Mouse (Mus musculus): ENCODE results near the gene Scap. TPM values are rescaled to one million over a fixed set of nuclear protein-coding genes. Genes with fewer than 3 reads are reported as not detected.

The Scap gene
- total and polyA plus RNA-seq, 3 experiments = 11.5 to 140 (median 23.6) TPM

DNA sequence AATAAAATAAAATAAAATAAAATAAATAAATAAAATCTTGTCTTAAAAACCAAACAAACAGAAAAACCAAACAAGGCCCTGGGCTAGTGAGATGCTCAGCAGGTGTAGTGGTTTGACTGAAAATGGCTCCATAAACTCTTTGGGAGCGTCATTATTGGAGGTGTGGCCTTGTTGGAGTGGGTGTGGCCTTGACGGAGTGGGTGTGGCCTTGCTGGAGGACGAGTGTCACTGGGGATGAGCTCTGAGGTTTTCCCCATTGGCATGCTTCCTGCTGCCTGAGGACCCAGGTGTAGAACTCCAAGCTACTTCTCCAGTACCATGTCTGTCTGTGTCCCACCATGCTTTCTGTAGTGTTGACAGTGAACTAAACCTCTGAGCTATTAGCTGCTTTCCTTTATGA is 38.3 kb upstream of the Scap start:
- Histone ChIP-seq H3K4me1 (ENCODE audit: insufficient read depth, low read depth, low read length) (peaks cover 3% of the 10 kb centered on the region), H3K36me3 (replicated peaks) (no peaks in the 10 kb centered on the region), H3K9me3 (replicated peaks) (no peaks in the 10 kb centered on the region), H3K4me3 (ENCODE audit: low read depth, low read length) (no peak overlapping the region), H3K27me3 (ENCODE audit: insufficient read depth, low read length) (peaks cover 13% of the 10 kb centered on the region; the same call in 1 of the 2 replicates)
- DNase-seq (ENCODE audit: low spot score) (no peak), ATAC-seq (ENCODE audit: extremely low read depth, insufficient number of reproducible peaks, low FRiP score, poor library complexity, severe bottlenecking) (no peak)
- no peak for TF ChIP-seq GATA1 (IDR thresholded peaks at IDR 0.05; ENCODE audit: borderline replicate concordance, low read length)
- no peak for TF ChIP-seq GATA2 (IDR thresholded peaks at IDR 0.05; ENCODE audit: borderline replicate concordance, low read depth, low read length)
- TF ChIP-seq POLR2AphosphoS5 (IDR thresholded peaks at IDR 0.05; ENCODE audit: insufficient replicate concordance, low read depth, low read length) = no peak
- no peak for TF ChIP-seq TAL1 (conservative IDR thresholded peaks at IDR 0.05; ENCODE audit: low read depth, low read length)

- Histone ChIP-seq H3K27me3 (ENCODE audit: insufficient read depth, low read length) (peaks cover 13% of the 10 kb centered on the region; the same call in 1 of the 2 replicates), H3K4me3 (ENCODE audit: low read depth, low read length) (no peak overlapping the region), H3K36me3 (replicated peaks) (no peaks in the 10 kb centered on the region), H3K4me1 (ENCODE audit: insufficient read depth, low read depth, low read length) (peaks cover 3% of the 10 kb centered on the region), H3K9me3 (replicated peaks) (peaks cover 13% of the 10 kb centered on the region)
- no peak for ATAC-seq (ENCODE audit: extremely low read depth, insufficient number of reproducible peaks, low FRiP score, poor library complexity, severe bottlenecking)
- no peak for TF ChIP-seq GATA2 (IDR thresholded peaks at IDR 0.05; ENCODE audit: borderline replicate concordance, low read depth, low read length)
- no peak for TF ChIP-seq TAL1 (conservative IDR thresholded peaks at IDR 0.05; ENCODE audit: low read depth, low read length)
- peak; percentile 90 for TF ChIP-seq CTCF (IDR thresholded peaks at IDR 0.05; ENCODE audit: low read depth, low read length)
- DNase-seq (ENCODE audit: low spot score) = peak; percentile 61
Measured at GRCm38 (mm10) chr9:110296867-110297627, 36.0 kb upstream of the Scap start.

DNA sequence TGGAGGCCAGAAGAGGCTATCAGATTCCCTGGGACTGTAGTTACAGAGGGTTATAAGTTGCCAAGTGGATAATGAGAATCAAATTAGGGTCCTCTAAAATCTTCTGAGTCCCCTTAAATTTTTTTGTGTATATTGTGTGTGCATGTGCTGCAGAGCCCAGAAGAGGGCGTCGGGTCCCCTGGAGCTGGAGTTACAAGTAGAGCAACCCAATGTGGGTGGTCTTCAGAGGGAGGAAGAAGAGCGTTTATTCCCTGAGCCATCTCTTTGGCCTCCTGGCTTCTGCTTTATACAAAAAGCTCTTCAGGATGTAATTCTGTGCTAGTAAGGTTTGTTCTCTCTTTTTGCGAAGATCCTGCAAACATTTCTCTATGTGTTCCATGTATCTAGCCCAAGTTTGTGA is 28.6 kb upstream of the Scap start:
- Histone ChIP-seq H3K4me3 (ENCODE audit: low read depth, low read length) (peak overlapping the region; percentile 76), H3K4me1 (ENCODE audit: insufficient read depth, low read depth, low read length) (peaks cover 32% of the 10 kb centered on the region), H3K27me3 (ENCODE audit: insufficient read depth, low read length) (0 out of 2 replicates have a peak, but pooled peaks cover under 1% of the 10 kb centered on the region), H3K36me3 (replicated peaks) (peaks cover 27% of the 10 kb centered on the region), H3K9me3 (replicated peaks) (peaks cover 16% of the 10 kb centered on the region)
- no peak for ATAC-seq (ENCODE audit: extremely low read depth, insufficient number of reproducible peaks, low FRiP score, poor library complexity, severe bottlenecking)
- TF ChIP-seq CTCF (IDR thresholded peaks at IDR 0.05; ENCODE audit: low read depth, low read length) (no peak), TAL1 (conservative IDR thresholded peaks at IDR 0.05; ENCODE audit: low read depth, low read length) (no peak), GATA1 (IDR thresholded peaks at IDR 0.05; ENCODE audit: borderline replicate concordance, low read length) (no peak), POLR2AphosphoS5 (IDR thresholded peaks at IDR 0.05; ENCODE audit: insufficient replicate concordance, low read depth, low read length) (no peak), GATA2 (IDR thresholded peaks at IDR 0.05; ENCODE audit: borderline replicate concordance, low read depth, low read length) (no peak)
- DNase-seq (ENCODE audit: low spot score) = no peak

DNA sequence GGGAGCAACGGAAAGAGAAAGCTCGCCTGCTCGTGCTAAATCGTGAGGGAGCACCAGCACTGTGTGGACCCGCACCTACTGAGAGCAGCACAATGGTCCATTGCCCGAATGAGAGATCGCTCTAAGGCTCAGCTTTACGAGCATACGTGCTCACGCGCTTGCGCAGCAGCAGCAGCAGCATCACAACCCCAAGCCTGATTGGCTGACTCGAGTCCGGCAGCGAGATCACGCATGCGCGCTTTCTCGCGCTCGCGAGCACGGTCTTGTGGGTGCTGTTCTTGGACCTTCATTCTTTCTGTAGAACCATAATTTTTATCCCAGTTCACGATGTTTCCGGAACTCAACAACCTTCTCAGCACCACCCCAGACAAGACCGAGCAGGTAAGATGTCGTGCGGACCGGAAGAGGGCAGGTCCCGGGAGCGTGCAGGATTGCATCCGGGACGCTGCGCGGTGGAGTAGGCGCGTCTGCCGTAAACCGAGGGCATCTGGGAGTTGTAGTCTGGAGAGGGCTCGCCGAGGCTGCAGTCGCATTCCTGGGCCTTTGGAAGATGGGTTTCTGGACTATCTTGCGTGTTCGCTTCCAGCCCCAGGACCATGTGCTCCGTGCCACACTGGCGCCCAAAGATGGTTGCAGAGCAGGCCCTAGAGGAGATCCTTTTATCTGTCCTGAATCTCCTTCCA is 28.0 kb upstream of the Scap start, which contains the start of gene Elp6:
Gene Elp6 (plus strand): TSS at position 205 of the 683 bp plus-strand sequence.
- Histone ChIP-seq H3K4me3 (ENCODE audit: low read depth, low read length) (peak within 1 kb of the TSS; percentile 76), H3K9me3 (replicated peaks) (peaks cover 16% of the 10 kb centered on the region), H3K4me1 (ENCODE audit: insufficient read depth, low read depth, low read length) (peaks cover 32% of the 10 kb centered on the region), H3K27me3 (ENCODE audit: insufficient read depth, low read length) (no peaks in the 10 kb centered on the region), H3K36me3 (replicated peaks) (peaks cover 32% of the 10 kb centered on the region)
- no peak for TF ChIP-seq GATA2 (IDR thresholded peaks at IDR 0.05; ENCODE audit: borderline replicate concordance, low read depth, low read length)
- no peak for TF ChIP-seq TAL1 (conservative IDR thresholded peaks at IDR 0.05; ENCODE audit: low read depth, low read length)
- no peak for TF ChIP-seq POLR2AphosphoS5 (IDR thresholded peaks at IDR 0.05; ENCODE audit: insufficient replicate concordance, low read depth, low read length)
- TF ChIP-seq GATA1 (IDR thresholded peaks at IDR 0.05; ENCODE audit: borderline replicate concordance, low read length) = no peak
- no peak for TF ChIP-seq CTCF (IDR thresholded peaks at IDR 0.05; ENCODE audit: low read depth, low read length)
- DNase-seq (ENCODE audit: low spot score) = peak; percentile 85
- ATAC-seq (ENCODE audit: extremely low read depth, insufficient number of reproducible peaks, low FRiP score, poor library complexity, severe bottlenecking) = peak; percentile 90

GRCm38 (mm10) chr9:110306371-110306770 is 26.7 kb upstream of the Scap start:
- Histone ChIP-seq H3K36me3 (replicated peaks) (peaks cover 44% of the 10 kb centered on the region), H3K27me3 (ENCODE audit: insufficient read depth, low read length) (no peaks in the 10 kb centered on the region), H3K4me1 (ENCODE audit: insufficient read depth, low read depth, low read length) (peaks cover 32% of the 10 kb centered on the region), H3K4me3 (ENCODE audit: low read depth, low read length) (peak overlapping the region; percentile 76), H3K9me3 (replicated peaks) (peaks cover 9% of the 10 kb centered on the region)
- DNase-seq (ENCODE audit: low spot score) (no peak), ATAC-seq (ENCODE audit: extremely low read depth, insufficient number of reproducible peaks, low FRiP score, poor library complexity, severe bottlenecking) (no peak)
- TF ChIP-seq POLR2AphosphoS5 (IDR thresholded peaks at IDR 0.05; ENCODE audit: insufficient replicate concordance, low read depth, low read length) (no peak), GATA2 (IDR thresholded peaks at IDR 0.05; ENCODE audit: borderline replicate concordance, low read depth, low read length) (no peak), CTCF (IDR thresholded peaks at IDR 0.05; ENCODE audit: low read depth, low read length) (no peak), TAL1 (conservative IDR thresholded peaks at IDR 0.05; ENCODE audit: low read depth, low read length) (no peak), GATA1 (IDR thresholded peaks at IDR 0.05; ENCODE audit: borderline replicate concordance, low read length) (no peak)

DNA sequence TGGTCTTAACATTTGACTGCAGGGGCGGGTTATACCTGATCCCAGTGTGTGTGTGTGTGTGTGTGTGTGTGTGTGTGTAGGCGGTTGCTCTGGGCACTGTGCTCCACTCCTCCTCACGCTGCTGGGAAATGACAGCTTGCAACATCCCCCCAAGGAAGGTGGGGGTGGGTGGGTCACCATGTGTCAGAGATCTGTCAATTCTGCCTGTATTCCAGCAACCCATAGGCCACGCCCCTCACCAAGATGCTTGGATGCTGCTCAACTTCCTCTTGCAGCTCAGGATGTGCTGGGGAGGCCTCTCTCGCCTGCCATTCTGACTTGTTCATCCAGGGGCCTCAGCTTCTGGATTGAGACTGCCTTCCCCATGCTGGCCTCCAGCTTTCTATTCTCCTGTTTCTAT is 18.4 kb upstream of the Scap start:
- Histone ChIP-seq H3K36me3 (replicated peaks) (peaks cover 89% of the 10 kb centered on the region), H3K4me1 (ENCODE audit: insufficient read depth, low read depth, low read length) (peaks cover 6% of the 10 kb centered on the region), H3K9me3 (replicated peaks) (no peaks in the 10 kb centered on the region), H3K27me3 (ENCODE audit: insufficient read depth, low read length) (no peaks in the 10 kb centered on the region), H3K4me3 (ENCODE audit: low read depth, low read length) (no peak overlapping the region)
- no peak for DNase-seq (ENCODE audit: low spot score)
- TF ChIP-seq CTCF (IDR thresholded peaks at IDR 0.05; ENCODE audit: low read depth, low read length) = no peak
- ATAC-seq (ENCODE audit: extremely low read depth, insufficient number of reproducible peaks, low FRiP score, poor library complexity, severe bottlenecking) = no peak; the same call in 1 of the 2 replicates

Data from G1E (cell line).